Mouse (Mus musculus) heart, postnatal 0 days (tissue): ENCODE results near the gene Lpin3.

Experiments
- CTCF ChIP-seq: IDR thresholded peaks from 2 replicates; pipeline ENCODE4 v1.5.1; 2016; ENCODE audit warnings: antibody characterized with exemption, control low read depth, low read depth
- EP300 ChIP-seq: IDR thresholded peaks from 2 replicates; pipeline ENCODE4 v1.6.1; 2016; ENCODE audit warnings: antibody characterized with exemption, low read depth

DNA sequence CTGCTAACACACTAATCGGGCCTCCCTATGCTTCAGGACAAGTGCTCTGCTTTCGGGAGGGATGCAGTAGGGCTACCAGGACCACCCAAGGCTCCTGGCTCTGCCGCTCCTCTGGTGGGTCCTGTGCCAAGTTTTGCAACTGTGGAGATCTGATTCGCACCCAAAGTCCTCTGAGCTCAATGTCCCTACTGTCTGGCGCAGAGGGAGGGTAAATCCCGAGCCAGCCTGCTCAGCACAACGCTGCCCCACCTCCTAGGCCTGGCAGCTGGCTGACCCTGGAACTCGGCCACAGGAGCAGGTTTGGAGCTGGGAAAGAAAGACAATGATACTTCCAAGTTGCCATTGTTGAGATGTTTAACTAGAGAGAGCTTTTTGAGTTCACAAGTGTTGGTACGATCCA is 44.7 kb downstream of the Lpin3 start:
- no peak for TF ChIP-seq EP300
- TF ChIP-seq CTCF, result no peak
